Mouse (Mus musculus): Measurements from ENCODE around the gene Kcnab2. TPM values are rescaled to one million over a fixed set of nuclear protein-coding genes. Genes with fewer than 3 reads are reported as not detected.

Kcnab2 gene
- polyA plus RNA-seq, 1 experiment from 2014 or later = 5.8 TPM

DNA sequence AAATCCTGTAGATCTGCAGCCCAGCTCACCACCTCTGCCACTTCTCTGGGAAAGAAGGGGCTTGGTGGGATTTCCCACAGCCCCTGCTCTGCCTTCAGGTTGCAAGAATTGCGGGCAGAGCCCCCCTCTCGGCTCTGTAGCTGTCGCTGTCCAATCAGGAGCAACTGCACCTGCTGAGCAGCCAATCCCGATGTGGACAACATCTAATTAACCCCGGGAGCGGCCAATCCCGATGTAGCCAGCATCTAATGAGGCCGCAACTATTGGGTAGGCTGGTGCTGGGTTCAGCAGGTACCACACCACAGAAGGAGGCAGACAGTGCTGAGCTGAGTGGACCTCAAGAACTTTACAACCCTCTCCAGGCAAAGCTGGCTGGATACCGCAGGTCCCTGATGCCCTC is 36.1 kb downstream of the Kcnab2 start:
- no peaks in the 10 kb centered on the region for H3K9me3 ChIP-seq (replicated peaks; ENCODE audit: control insufficient read depth, low read length)
- H3K4me1 ChIP-seq (ENCODE audit: control insufficient read depth, insufficient read depth, low read length) = 0 out of 2 replicates have a peak, but pooled peaks cover 5% of the 10 kb centered on the region
- H3K36me3 ChIP-seq (ENCODE audit: control insufficient read depth, insufficient read depth, low read length) = no peaks in the 10 kb centered on the region

GRCm38 (mm10) chr4:152440882-152441281 is 36.8 kb downstream of the Kcnab2 start:
- ATAC-seq (ENCODE audit: insufficient read depth, low FRiP score) = no peak
- Histone ChIP-seq H3K27me3 (ENCODE audit: control insufficient read depth, insufficient read depth, low read length) (no peaks in the 10 kb centered on the region), H3K4me1 (ENCODE audit: control insufficient read depth, insufficient read depth, low read length) (0 out of 2 replicates have a peak, but pooled peaks cover 2% of the 10 kb centered on the region), H3K4me2 (ENCODE audit: low read depth, low read length) (no peak overlapping the region), H3K27ac (ENCODE audit: low read length) (no peak overlapping the region), H3K9me3 (replicated peaks; ENCODE audit: control insufficient read depth, low read length) (no peaks in the 10 kb centered on the region), H3K36me3 (ENCODE audit: control insufficient read depth, insufficient read depth, low read length) (no peaks in the 10 kb centered on the region), H3K4me3 (replicated peaks; ENCODE audit: low read length) (no peak overlapping the region), H3K9ac (ENCODE audit: low read length) (no peak overlapping the region)
- WGBS = 62% methylated on average over 9 of the region's 9 CpGs

More for the DNA sequence above, 36.1 kb downstream of the Kcnab2 start:
- ATAC-seq (ENCODE audit: insufficient read depth, low FRiP score) = no peak
- WGBS = 36% methylated on average over 9 of the region's 9 CpGs
- Histone ChIP-seq H3K4me3 (replicated peaks; ENCODE audit: low read length) (no peak overlapping the region), H3K27ac (ENCODE audit: low read length) (no peak overlapping the region), H3K27me3 (ENCODE audit: control insufficient read depth, insufficient read depth, low read length) (no peaks in the 10 kb centered on the region), H3K9ac (ENCODE audit: low read length) (no peak overlapping the region), H3K4me2 (ENCODE audit: low read depth, low read length) (no peak overlapping the region)

DNA sequence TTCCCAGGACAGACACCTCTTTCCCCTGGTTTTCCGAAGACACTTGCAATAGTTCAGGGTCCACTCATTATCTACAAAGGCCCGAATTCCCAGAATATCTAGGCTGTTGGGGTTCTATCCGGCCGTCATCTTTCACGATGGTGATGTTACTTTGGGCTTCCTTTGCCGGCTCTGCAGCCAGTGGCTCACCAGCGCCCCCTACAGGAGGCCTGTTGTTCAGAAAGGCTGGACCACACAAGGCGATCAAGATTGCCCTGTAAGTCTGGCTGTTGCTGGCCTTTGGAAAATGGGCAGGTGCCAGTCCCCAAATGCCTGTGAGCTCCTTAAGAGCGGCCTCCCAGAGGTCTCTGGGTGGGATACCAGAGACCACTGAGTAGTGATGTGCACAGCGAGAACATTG is 42.4 kb downstream of the Kcnab2 start:
- ATAC-seq (ENCODE audit: insufficient read depth, low FRiP score) = no peak; the same call in 1 of the 2 replicates
- WGBS = 12% methylated on average over 10 of the region's 10 CpGs
- Histone ChIP-seq H3K4me1 (ENCODE audit: control insufficient read depth, insufficient read depth, low read length) (0 out of 2 replicates have a peak, but pooled peaks cover 3% of the 10 kb centered on the region), H3K36me3 (ENCODE audit: control insufficient read depth, insufficient read depth, low read length) (no peaks in the 10 kb centered on the region), H3K9me3 (replicated peaks; ENCODE audit: control insufficient read depth, low read length) (no peaks in the 10 kb centered on the region), H3K4me2 (ENCODE audit: low read depth, low read length) (peak overlapping the region; percentile 48), H3K27ac (ENCODE audit: low read length) (no peak overlapping the region), H3K27me3 (ENCODE audit: control insufficient read depth, insufficient read depth, low read length) (no peaks in the 10 kb centered on the region), H3K4me3 (replicated peaks; ENCODE audit: low read length) (peak overlapping the region; percentile 23), H3K9ac (ENCODE audit: low read length) (no peak overlapping the region)

DNA sequence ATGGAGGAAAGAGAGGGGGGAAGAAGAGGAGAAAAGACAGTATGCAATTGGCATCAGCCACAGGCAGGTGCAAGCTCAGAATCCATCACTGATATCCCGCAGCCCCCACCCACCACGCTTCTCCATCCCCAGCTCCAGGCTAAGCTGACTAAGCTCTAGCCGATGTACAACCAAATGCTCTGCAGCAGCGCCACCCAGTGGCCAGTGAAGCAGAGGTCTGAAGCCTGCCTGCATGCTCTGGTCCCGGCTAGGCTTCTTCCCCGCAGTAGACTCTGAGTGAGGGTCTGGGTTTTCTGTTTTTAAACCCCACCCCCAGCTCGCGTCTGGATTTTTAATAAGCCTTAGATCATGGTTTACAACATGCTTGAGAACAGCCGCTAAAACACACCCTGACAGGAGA is 42.8 kb downstream of the Kcnab2 start:
- Histone ChIP-seq H3K9me3 (replicated peaks; ENCODE audit: control insufficient read depth, low read length) (no peaks in the 10 kb centered on the region), H3K9ac (ENCODE audit: low read length) (no peak overlapping the region), H3K4me2 (ENCODE audit: low read depth, low read length) (peak overlapping the region; percentile 48), H3K27ac (ENCODE audit: low read length) (no peak overlapping the region), H3K36me3 (ENCODE audit: control insufficient read depth, insufficient read depth, low read length) (no peaks in the 10 kb centered on the region), H3K4me3 (replicated peaks; ENCODE audit: low read length) (peak overlapping the region; percentile 23), H3K27me3 (ENCODE audit: control insufficient read depth, insufficient read depth, low read length) (no peaks in the 10 kb centered on the region), H3K4me1 (ENCODE audit: control insufficient read depth, insufficient read depth, low read length) (0 out of 2 replicates have a peak, but pooled peaks cover 3% of the 10 kb centered on the region)
- 5% methylated on average over 9 of the region's 9 CpGs for WGBS
- peak; percentile 79 for ATAC-seq (ENCODE audit: insufficient read depth, low FRiP score)

GRCm38 (mm10) chr4:152432308-152432707 is 45.4 kb downstream of the Kcnab2 start:
- 50% methylated on average over 5 of the region's 5 CpGs for WGBS
- ATAC-seq (ENCODE audit: insufficient read depth, low FRiP score) = no peak
- Histone ChIP-seq H3K9ac (ENCODE audit: low read length) (no peak overlapping the region), H3K4me1 (ENCODE audit: control insufficient read depth, insufficient read depth, low read length) (0 out of 2 replicates have a peak, but pooled peaks cover 3% of the 10 kb centered on the region), H3K9me3 (replicated peaks; ENCODE audit: control insufficient read depth, low read length) (no peaks in the 10 kb centered on the region), H3K36me3 (ENCODE audit: control insufficient read depth, insufficient read depth, low read length) (no peaks in the 10 kb centered on the region), H3K4me3 (replicated peaks; ENCODE audit: low read length) (no peak overlapping the region), H3K4me2 (ENCODE audit: low read depth, low read length) (no peak overlapping the region), H3K27me3 (ENCODE audit: control insufficient read depth, insufficient read depth, low read length) (no peaks in the 10 kb centered on the region), H3K27ac (ENCODE audit: low read length) (no peak overlapping the region)

GRCm38 (mm10) chr4:152428259-152428658 is 49.4 kb downstream of the Kcnab2 start:
- Histone ChIP-seq H3K9ac (ENCODE audit: low read length) (no peak overlapping the region), H3K27ac (ENCODE audit: low read length) (no peak overlapping the region), H3K9me3 (replicated peaks; ENCODE audit: control insufficient read depth, low read length) (no peaks in the 10 kb centered on the region), H3K36me3 (ENCODE audit: control insufficient read depth, insufficient read depth, low read length) (no peaks in the 10 kb centered on the region), H3K4me3 (replicated peaks; ENCODE audit: low read length) (no peak overlapping the region), H3K27me3 (ENCODE audit: control insufficient read depth, insufficient read depth, low read length) (no peaks in the 10 kb centered on the region), H3K4me2 (ENCODE audit: low read depth, low read length) (no peak overlapping the region), H3K4me1 (ENCODE audit: control insufficient read depth, insufficient read depth, low read length) (no peaks in the 10 kb centered on the region)
- no peak for ATAC-seq (ENCODE audit: insufficient read depth, low FRiP score)
- 49% methylated on average over 8 of the region's 8 CpGs for WGBS

DNA sequence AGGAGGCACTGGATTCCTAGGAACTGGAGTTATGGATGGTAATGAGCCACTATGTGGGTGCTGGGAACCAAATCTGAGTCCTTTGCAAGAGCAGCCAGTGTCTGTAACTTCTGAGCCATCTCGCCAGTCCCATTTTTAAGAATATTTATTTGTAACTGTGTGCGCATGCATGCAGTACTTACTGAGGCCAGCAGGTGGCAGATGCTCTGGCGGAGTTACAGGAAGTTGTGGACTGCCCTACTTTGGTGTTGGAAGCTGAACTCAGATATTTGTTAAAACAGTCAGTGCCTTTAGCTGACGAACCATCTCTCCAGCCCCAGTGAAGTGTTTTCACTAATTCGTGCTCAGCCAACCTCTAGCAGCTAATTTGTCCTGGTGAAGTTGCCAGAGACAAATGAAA is 52.7 kb downstream of the Kcnab2 start:
- Histone ChIP-seq H3K9me3 (replicated peaks; ENCODE audit: control insufficient read depth, low read length) (no peaks in the 10 kb centered on the region), H3K4me2 (ENCODE audit: low read depth, low read length) (no peak overlapping the region), H3K9ac (ENCODE audit: low read length) (no peak overlapping the region), H3K27ac (ENCODE audit: low read length) (no peak overlapping the region), H3K36me3 (ENCODE audit: control insufficient read depth, insufficient read depth, low read length) (no peaks in the 10 kb centered on the region), H3K27me3 (ENCODE audit: control insufficient read depth, insufficient read depth, low read length) (no peaks in the 10 kb centered on the region), H3K4me1 (ENCODE audit: control insufficient read depth, insufficient read depth, low read length) (no peaks in the 10 kb centered on the region), H3K4me3 (replicated peaks; ENCODE audit: low read length) (no peak overlapping the region)
- 63% methylated on average over 5 of the region's 5 CpGs for WGBS
- no peak for ATAC-seq (ENCODE audit: insufficient read depth, low FRiP score)

DNA sequence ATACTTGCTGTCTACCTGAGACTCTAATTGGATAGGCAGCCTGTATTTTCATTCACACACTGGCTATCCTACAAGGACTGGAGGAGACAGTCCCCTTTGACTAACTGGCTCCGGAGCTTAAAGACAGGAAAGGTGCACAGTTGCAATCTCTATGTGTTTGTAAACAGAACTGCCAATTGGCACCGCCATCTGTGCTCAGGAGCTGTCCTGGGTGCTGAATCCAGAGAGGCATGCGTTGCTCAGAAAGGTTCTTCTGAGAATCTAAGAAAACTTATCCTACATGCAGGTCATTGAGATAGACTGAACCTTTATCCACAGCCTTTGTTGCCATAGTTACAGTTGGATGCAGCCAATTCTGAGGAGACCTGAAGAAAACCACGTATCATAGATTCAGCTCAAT is 53.3 kb downstream of the Kcnab2 start:
- no peaks in the 10 kb centered on the region for H3K36me3 ChIP-seq (ENCODE audit: control insufficient read depth, insufficient read depth, low read length)
- H3K27me3 ChIP-seq (ENCODE audit: control insufficient read depth, insufficient read depth, low read length) = no peaks in the 10 kb centered on the region
- no peak overlapping the region for H3K9ac ChIP-seq (ENCODE audit: low read length)
- no peaks in the 10 kb centered on the region for H3K9me3 ChIP-seq (replicated peaks; ENCODE audit: control insufficient read depth, low read length)
- H3K4me2 ChIP-seq (ENCODE audit: low read depth, low read length) = no peak overlapping the region
- no peak overlapping the region for H3K27ac ChIP-seq (ENCODE audit: low read length)
- ATAC-seq (ENCODE audit: insufficient read depth, low FRiP score) = no peak
- WGBS = 35% methylated on average over 4 of the region's 4 CpGs
- no peak overlapping the region for H3K4me3 ChIP-seq (replicated peaks; ENCODE audit: low read length)
- H3K4me1 ChIP-seq (ENCODE audit: control insufficient read depth, insufficient read depth, low read length) = no peaks in the 10 kb centered on the region

- no peak overlapping the region for H3K4me3 ChIP-seq (replicated peaks; ENCODE audit: low read length)
- H3K9me3 ChIP-seq (replicated peaks; ENCODE audit: control insufficient read depth, low read length) = no peaks in the 10 kb centered on the region
- no peaks in the 10 kb centered on the region for H3K36me3 ChIP-seq (ENCODE audit: control insufficient read depth, insufficient read depth, low read length)
- ATAC-seq (ENCODE audit: insufficient read depth, low FRiP score) = no peak
- no peak overlapping the region for H3K27ac ChIP-seq (ENCODE audit: low read length)
- no peaks in the 10 kb centered on the region for H3K27me3 ChIP-seq (ENCODE audit: control insufficient read depth, insufficient read depth, low read length)
- H3K9ac ChIP-seq (ENCODE audit: low read length) = no peak overlapping the region
- WGBS = 78% methylated on average over 6 of the region's 6 CpGs
- no peak overlapping the region for H3K4me2 ChIP-seq (ENCODE audit: low read depth, low read length)
- no peaks in the 10 kb centered on the region for H3K4me1 ChIP-seq (ENCODE audit: control insufficient read depth, insufficient read depth, low read length)
Measured at GRCm38 (mm10) chr4:152423576-152423975, 54.1 kb downstream of the Kcnab2 start.
